Mouse (Mus musculus): ENCODE data around the gene Ror1.

GRCm38 (mm10) chr4:100204381-100204780 lies 108.8 kb downstream of the Ror1 start:
- no peak for TF ChIP-seq CTCF (IDR thresholded peaks at IDR 0.05; ENCODE audit: low read depth)
- TF ChIP-seq EP300 (optimal IDR thresholded peaks at IDR 0.05), result no peak

All from stomach, postnatal 0 days (tissue).